In genomic region chr14:62051923-62052322, GRCm38 (mm10) we compare ENCODE assay signal across 17 mouse cellular contexts.
"Had no signal": no experiment of that assay in that cellular context is flagged by ENCODE, and none has a peak within 500 bp of the region (broad histone marks: within the 10 kb centered on the region; RNA-seq: fewer than 3 reads in every experiment).

No protein-coding gene starts in this region.

- H3K27me3 ChIP-seq: liver, embryonic 13.5 days; lung, embryonic 15.5 days; megakaryocyte, embryonic 14.5 days; midbrain, embryonic 13.5 days; neural tube, embryonic 12.5 days had no signal

- ATAC-seq: hindbrain, embryonic 16.5 days; inflammation-experienced regulatory T-cells, adult 6 months; liver, postnatal 0 days; midbrain, embryonic 13.5 days had no signal

- H3K36me3 ChIP-seq: liver, embryonic 13.5 days; lung, embryonic 15.5 days; midbrain, embryonic 13.5 days; neural tube, embryonic 12.5 days had no signal

- H3K9ac ChIP-seq: liver, embryonic 13.5 days; liver, postnatal 0 days; lung, embryonic 15.5 days; midbrain, embryonic 13.5 days; neural tube, embryonic 12.5 days had no signal

- DNase-seq: kidney, adult 11 months; kidney, postnatal 25 days; layer of hippocampus, adult 9-11 months; layer of hippocampus, postnatal 36 days; liver; liver, embryonic 13.5 days; lung, postnatal 14 days; retina, postnatal 1 day; thymus, postnatal 36 days had no signal

- H3K4me2 ChIP-seq: liver, embryonic 13.5 days; lung, embryonic 15.5 days; midbrain, embryonic 13.5 days; neural tube, embryonic 12.5 days had no signal

- H3K4me1 ChIP-seq: liver, embryonic 13.5 days; megakaryocyte, embryonic 14.5 days; midbrain, embryonic 13.5 days; neural tube, embryonic 12.5 days had no signal

- H3K4me3 ChIP-seq: liver, embryonic 13.5 days; lung, embryonic 15.5 days; megakaryocyte, embryonic 14.5 days; midbrain, embryonic 13.5 days; neural tube, embryonic 12.5 days had no signal

- H3K27ac ChIP-seq: liver, embryonic 13.5 days; lung, embryonic 15.5 days; macrophage; midbrain, embryonic 13.5 days; neural tube, embryonic 12.5 days had no signal

- H3K9me3 ChIP-seq: liver, embryonic 13.5 days; lung, embryonic 15.5 days; midbrain, embryonic 13.5 days; neural tube, embryonic 12.5 days had no signal
